Mouse (Mus musculus) MEL-GATA-1-ER (cell line): Measurements from ENCODE around the gene Cox7b.
A peak's percentile ranks its signal among the peaks of the same experiment; 100 is the strongest.
"Not testable (repeated sequence)": the region's sequence is repeated elsewhere in the genome, so short reads cannot be mapped to it uniquely, and the experiment has no call there.

Experiments
- DNase-seq: peaks from one replicate; pipeline ENCODE4 v3.0.0-alpha.2; 2012; ENCODE audit warnings: low read depth; ENCODE audit errors: extremely low read depth

Cox7b gene

DNA sequence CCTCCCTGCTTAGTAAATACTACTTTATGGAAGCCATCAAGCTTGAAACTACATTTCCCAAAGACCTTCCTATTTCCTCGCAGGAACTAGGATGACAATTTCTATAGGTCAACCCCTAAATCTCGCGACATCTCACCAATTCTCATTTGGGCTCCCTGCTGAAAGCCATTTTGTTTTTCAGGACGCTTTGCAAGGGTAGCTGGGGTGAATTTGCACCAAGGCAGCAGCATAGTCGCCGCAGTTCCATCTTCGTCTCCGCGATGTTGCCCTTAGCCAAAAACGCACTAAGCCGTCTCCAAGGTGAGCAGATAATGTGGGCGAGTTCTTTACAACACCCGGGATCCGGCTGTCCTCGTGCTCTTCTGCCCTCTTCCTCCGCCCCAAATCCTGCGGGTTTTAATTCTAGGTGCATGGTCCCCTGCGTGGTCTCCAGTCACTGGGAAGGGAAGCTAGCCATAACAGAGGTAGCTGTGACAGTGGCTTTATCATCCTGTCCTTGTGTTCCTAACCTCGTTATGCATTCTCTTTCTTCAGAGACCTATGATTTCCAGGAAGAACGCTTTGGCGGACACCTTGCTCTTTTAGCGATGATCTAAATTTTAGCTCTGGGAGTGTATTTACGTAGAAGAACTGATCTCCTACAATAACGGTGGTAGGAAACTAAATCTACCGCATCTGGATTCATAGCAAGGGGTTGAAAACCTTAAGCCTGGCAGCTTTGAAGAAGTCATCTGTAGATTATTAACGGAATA lies at the start of gene Cox7b:
TSS of gene Cox7b (plus strand) at position 130 of the 752 bp plus-strand sequence.
- peak; percentile 97 for DNase-seq

GRCm38 (mm10) chrX:106001605-106002004 lies 13.9 kb upstream of the Cox7b start:
- DNase-seq, result no peak

GRCm38 (mm10) chrX:106010762-106011161 lies 4.7 kb upstream of the Cox7b start:
- DNase-seq, result no peak

GRCm38 (mm10) chrX:106011465-106012159 lies 3.9 kb upstream of the Cox7b start, which contains the start of gene Magt1:
Magt1 (minus strand) TSS chrX:106011906.
- DNase-seq, result peak; percentile 95

DNA sequence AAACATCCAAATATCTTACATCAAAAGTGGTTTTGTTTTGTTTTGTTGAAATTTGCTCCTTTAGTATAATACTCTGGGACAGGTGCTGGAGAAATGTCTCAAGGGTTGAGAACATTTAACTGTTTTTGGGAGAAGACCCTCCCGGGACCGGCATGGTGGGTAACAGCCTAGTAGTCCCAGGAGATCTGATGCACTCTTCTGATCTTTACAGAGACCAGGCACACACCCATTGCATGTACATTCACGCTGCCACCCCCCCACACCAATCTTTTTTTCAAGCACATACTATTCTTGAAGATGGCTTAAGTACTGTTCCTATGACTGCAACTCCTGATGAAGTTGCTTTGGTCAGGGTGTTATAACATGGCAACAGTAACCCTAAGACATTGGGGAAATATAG lies 2.9 kb upstream of the Cox7b start:
- no peak for DNase-seq

DNA sequence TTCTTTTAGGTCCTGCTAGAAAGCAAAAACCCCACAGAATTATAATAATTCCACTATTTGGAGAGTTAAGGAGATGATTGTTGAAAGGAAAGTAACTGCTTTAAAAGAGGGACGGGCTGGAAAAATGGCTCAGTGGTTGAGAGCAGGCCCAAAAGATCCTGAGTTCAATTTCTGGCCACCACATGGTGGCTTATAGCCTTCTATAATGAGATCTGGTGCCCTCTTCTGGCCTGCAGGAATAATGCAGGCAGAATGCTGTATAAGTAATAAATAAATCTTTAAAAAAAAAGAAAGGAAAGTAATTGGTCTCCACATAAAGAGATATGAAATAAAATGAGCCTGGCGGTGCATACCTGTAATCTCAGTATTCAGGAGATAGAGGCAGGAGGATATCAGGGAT lies 2.3 kb upstream of the Cox7b start:
- peak; percentile 79 for DNase-seq

DNA sequence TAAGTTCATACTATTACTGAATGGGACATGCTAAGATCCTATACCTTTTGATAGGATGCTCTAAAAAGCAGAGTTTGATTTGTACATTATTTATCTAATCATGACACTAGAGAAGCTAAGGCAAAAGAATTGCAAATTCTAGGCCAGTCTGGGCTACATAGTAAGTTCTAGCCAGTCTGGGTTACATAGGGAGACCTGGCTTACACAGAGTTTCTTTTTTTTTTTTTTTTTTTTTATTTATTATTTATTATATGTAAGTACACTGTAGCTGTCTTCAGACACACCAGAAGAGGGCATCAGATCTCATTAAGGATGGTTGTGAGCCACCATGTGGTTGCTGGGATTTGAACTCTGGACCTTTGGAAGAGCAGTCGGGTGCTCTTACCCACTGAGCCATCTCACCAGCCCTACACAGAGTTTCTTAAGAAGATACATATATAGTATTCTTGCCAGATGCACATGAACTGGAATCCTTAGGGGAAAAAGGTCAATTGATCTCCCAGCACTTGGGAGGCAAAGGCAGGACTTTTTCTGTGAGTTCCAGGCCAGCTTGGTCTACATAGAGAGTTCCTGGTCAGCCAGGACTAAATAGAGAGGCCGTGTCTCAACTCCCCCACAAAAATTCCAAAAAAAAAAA lies 641 bp upstream of the Cox7b start:
- DNase-seq, result not testable (repeated sequence)

- no peak for DNase-seq
These were observed 1.6 kb downstream of the Cox7b start for GRCm38 (mm10) chrX:106017102-106017501.

DNA sequence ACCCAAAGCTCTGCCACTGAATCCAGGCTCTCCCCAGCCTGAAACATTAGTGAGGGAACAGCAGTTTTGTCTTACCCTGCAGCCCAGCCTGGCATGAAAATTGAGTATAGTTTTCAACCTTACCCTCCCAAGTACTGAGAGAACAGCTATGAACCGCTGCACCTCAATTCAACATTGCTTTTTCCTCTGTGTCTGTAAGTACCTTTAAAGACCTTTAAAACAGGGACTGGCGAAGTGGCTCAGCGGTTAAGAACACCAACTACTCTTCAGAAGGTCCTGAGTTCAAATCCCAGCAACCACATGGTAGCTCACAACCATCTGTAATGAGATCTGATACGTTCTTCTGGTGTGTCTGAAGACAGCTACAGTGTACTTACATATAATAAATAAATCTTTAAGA lies 2.0 kb downstream of the Cox7b start:
- no peak for DNase-seq

DNA sequence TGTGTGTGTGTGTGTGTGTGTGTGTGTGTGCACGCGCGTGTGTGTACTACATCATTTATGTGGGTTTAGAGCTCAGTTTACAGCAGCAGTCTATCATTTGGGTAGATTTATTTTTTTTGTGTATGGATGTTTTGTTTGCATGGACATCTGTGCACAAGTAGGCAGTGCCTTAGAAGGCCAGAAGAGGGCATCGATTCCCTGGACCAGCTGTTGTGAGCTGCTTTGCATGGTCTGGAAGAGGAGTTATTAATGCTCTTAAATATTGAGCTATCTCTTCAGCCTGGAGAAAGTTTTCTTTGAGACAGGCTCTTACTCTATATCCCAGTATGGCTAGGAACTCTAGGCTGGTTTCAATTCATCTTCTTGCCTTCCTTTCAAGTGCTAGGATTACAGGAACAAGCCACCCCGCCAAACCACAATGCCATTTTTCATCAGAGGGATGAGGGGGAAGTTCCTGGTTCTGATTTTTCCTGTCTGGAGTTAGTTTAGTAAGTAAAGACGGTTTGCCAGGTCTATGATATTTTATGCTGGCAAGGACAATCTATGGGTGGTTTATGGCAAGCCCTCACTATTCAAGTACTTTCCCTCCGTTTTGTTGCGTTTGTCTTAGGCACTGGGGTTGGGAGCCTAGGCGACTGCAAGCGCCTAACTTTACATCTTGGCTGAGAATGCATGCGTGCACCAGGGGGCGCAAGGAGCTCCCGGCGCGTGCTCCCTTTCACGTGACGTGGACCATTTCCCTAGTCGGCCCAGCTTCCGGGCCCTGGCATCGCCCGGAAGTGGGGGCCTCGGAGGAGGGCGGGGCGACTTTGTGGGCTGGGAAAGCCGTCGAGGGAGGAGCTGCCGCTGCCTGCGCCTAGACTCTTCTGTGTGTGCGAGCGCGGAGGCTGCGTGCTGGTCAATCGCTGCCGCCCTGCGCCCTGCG lies 11.2 kb downstream of the Cox7b start, which contains the start of gene Atp7a:
TSS of gene Atp7a (plus strand) at position 859 of the 925 bp plus-strand sequence.
- peak; percentile 77 for DNase-seq

- DNase-seq, result no peak
These were observed 11.8 kb downstream of the Cox7b start for GRCm38 (mm10) chrX:106027343-106027674.

- no peak for DNase-seq
These were observed 14.7 kb downstream of the Cox7b start for GRCm38 (mm10) chrX:106030176-106030575.

- no peak for DNase-seq
These were observed 15.6 kb downstream of the Cox7b start for GRCm38 (mm10) chrX:106031124-106031523.

GRCm38 (mm10) chrX:106035727-106036126 lies 20.2 kb downstream of the Cox7b start:
- DNase-seq, result no peak

- no peak for DNase-seq
These were observed 21.8 kb downstream of the Cox7b start for GRCm38 (mm10) chrX:106037185-106037752.

DNA sequence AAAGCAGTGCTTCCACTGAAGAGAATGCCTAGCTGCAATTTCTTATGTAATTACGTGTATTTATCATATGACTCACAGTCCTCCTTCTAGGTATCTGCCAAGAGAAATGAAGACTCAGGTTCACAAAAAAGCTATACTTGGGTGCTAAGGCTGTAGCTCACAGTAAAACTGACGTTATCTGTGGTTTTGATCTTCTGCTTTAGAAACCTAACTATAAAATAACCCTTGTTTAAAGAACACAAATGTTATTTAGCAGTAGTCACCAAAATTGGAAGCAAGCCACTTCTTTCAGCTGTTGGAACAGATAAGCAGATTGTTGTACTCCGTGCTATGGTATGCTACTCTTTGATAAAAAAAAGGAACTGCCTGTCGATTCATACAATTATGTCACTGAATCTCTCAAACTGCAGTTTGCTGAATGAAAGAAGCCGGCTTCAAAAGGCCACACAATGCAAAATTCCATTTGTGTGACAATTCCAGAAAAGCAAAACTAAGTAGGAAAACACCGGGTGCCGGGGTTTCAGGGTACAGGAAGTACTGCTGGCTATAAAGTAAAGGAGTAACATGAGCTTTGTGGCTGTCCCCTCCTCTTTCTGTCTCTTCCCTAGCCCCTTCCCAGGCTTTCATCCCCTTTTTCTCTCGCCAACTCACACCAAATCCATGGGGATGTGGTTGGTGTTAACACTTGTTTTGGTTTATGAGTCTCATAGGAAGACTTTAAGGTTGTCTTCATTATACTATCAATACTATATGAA lies 28.5 kb downstream of the Cox7b start:
- DNase-seq, result peak; percentile 99

DNA sequence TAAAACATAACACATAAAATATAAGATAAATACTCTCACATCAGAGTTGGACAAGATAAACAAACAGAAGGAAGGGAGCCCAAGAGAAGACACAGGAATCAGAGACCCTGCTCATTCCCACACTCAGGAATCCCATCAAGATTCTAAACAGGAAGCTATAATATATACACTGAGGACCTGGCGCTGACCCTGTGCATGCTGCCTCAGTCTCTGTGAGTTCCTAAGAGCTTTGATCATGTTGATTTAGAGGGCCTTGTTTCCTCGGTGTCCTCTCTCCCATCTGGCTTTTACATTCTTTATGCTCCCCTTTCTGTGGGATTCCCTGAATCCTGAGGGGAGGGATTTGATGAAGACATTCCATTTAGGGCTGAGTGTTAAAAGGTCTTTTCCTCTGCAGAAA lies 30.0 kb downstream of the Cox7b start:
- no peak for DNase-seq

DNA sequence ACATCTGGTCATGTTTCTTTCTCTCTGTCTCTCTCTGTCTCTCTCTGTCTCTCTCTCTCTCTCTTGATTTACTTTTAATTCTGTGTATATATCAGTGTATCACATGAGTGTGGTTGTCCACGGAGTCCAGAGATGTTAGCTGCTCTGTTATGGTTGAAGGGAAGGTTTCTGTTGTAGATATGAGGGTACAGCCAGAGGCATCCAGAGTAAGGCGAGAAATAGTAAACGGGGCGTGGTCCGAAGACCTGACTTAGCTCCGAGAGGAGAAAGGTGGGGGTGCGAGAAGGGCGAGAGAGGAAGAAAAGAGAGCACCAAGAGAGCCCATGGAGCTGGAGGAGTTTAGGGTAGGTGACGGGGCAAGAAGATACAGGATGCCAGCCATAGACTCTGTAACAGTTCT lies 30.4 kb downstream of the Cox7b start:
- DNase-seq, result no peak

DNA sequence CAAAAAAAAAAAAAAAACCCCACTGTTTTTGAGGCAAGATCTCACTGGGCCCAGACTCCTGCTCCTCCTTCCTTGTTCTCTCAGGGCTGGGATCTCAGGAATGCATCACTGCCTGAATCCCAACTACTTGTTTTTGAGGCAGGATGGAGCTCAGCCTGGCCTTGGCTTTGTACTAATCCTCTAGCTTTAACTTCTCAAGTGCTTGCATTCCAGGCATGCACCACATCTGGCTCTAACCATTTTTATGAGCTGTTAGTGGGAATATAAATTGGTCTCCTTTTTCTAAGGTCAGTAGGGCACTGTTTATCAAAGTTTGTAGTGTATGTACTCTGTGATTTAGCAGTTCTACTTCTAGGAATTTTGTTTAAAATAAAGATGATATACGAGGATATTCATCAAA lies 32.7 kb downstream of the Cox7b start:
- DNase-seq, result no peak
